Mouse (Mus musculus) G1E-ER4 (cell line): ENCODE data around the gene Wdr73. TPM values are rescaled to one million over a fixed set of nuclear protein-coding genes. Genes with fewer than 3 reads are reported as not detected.

Experiments
- GATA1 ChIP-seq: IDR thresholded peaks from one replicate; pipeline ENCODE4 v1.8.0; 2012; ENCODE audit warnings: low read length, inconsistent platforms
- polyA plus RNA-seq: library from polyadenylated mRNA; stranded (reverse); fragments of >175 nt; gene quantifications from 2 replicates; pipeline ENCODE4 v1.2.3, GENCODE M21; 2012

Wdr73 gene
- polyA plus RNA-seq, 1 experiment: 20.3 TPM

DNA sequence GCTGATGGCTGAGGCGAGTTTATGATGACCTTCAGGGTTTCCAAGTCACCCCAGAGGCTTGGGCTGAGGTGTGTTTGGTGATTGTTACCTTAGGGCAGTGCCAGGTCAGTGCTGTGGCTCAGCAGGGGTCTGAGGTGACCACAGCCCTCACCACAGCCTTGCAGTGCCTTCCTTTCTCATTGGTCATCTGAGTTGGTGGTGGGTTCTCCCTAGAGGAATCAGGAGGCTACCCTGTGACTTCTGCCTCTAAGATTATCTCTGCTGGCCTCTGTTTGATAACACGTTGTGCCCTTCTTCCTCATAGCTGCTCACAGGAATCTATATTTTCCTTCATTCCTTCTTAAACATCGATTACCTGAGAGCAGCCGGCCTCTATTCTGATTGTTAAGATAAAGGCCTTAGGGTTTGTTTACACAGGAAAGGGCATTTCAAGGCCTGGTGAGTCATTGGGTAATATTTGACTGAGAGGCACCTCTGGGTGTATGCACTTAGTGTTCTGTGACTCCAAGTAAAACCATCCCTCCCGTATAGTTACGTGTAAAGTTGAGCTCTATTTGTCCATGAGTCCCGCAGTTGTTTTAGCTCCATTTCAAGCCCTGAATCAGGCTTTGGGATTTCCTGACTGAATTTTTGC, 34.4 kb downstream of the Wdr73 start:
- TF ChIP-seq GATA1: no peak

DNA sequence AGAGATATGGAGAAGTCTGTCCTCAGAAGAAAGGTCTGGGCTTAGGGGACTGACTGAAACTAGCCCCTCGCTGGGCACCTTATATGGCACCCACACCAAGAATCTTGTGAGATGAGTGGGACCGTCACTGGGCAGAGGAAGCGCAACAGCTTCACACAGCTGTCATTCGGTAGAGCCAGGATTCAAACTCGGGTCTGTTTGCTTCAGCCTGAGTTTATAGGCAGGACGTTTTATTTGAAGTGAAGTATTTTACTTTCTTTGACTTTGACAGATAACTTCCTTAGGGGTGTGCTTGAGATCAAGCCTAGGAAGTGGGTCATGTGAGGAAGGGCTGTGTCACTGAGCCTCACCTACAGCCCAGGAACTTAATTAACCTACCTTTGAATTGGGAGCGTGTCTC, 35.5 kb downstream of the Wdr73 start:
- no peak for TF ChIP-seq GATA1

DNA sequence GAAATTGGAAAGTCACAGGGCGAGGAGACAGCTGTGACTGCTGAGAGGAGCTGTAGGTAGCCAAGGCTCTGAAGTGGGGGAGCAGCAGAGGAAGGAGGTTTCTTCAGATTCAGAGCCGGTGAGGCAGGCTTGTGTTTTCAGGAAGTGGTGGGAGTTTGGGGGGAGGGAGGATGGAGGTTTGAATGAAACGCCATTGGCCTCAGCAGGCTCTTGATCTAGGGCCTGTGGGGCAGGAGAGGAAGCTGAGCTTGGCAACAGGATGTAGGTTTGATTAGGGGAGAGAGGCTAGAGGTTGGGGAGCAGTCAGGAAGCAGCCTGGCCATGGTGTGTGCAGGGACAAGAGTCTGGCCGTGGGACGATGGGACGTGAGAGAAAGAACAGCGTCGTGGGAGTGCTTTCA, 36.2 kb downstream of the Wdr73 start:
- TF ChIP-seq GATA1: no peak

DNA sequence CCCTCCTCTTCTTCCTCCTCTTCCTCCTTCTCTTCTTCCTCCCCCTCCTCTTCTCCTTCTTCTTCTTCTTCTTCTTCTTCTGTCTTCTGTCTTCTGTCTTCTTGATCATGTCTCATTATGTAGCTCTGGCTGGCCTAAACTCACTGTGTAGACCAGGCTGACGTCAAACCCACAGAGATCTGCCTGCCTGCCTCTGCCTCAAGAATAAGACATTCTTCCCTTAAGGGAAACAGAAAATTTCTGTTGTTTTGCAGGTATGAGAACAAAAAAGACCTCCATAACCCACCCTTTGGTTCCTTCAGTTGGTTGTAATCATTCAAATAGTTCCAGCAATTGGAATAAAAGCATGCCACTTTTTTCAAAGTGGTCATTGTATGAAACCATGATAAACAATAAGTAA, 36.9 kb downstream of the Wdr73 start:
- TF ChIP-seq GATA1: no peak

DNA sequence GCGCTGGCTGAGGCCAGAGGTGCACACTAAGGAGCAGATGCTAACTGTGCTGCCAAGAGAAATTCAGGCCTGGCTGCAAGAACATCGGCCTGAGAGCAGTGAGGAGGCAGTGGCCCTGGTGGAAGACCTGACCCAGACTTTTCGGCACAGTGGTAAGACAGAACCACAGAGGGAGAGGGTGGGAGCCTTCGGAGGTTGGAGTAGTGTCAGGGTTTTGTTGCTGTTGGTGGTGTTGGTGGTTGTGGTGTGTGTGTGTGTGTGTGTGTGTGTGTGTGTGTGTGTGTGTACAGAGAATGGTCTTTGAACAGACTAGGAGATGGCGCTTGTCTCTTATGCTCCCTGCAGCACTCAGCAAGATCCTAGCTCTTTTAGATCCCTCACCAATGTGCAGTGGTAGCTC, 37.5 kb downstream of the Wdr73 start:
- no peak for TF ChIP-seq GATA1

DNA sequence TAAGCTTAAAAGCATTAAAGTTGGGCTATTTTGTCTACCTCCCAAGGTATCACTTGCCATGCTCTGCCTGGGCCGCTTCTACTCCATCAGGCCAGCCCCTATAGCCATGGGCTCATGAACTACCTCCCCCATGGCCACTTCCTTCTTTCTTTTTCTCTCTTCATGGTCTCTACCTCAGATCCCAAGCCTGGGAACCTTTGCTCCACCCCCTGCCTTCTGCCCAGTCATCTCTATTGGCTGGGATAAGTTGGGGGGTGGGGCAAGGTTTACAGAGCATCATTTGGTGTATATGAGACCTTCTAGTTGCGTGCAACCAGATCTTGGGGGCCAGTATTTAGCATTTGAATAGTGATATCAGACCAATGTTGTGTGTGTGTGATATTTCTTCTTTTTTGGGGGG, 38.6 kb downstream of the Wdr73 start:
- TF ChIP-seq GATA1: no peak

DNA sequence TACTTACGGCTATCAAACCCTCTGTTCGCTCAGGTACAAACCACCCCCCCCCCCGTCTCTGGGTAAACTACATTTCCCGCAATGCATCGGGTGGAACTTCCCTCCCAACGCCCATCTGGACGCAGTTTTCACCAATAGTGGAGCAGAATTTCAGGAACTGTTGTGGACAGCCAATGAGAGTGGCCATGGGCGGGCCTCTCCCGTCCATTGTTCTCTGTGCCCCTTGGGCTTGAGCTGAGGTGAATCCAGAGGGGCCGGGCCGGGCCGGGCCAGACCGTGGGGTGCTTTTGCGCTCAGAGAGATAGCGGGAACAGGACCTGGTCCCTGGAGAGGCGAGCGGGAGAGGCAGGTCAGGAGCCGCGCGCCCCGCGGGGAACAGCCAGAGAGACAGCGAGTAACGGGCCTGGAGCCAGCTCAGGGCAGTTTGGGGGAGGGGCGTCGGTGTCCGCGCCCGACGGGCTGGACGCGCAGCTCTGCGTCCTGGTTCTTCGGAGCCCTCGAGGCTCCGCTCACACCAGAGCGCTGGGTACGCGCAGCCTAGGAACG, 40.3 kb downstream of the Wdr73 start, which contains the start of gene Zscan2:
Gene Zscan2 (plus strand): TSS at position 192 of the 546 bp plus-strand sequence.
- TF ChIP-seq GATA1: no peak

DNA sequence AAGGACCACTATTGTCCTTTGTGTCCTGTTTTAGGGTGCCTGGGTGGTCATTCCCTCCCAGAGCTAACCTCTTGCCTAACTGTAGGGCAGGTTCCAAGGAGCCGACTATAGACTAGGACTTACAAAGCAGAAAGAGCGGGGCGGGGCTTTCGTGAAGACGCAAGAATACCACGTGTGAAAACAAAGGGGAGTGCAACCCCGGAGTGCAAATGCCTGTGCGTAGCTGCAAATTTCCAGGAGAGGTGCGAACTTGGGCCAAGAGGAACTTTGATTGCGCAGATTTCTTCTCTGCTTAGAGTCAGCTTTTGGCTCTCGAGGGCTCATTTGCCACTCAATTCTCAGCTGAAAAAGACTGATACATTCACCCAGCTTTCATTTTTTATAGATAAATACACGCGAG, 40.8 kb downstream of the Wdr73 start:
- TF ChIP-seq GATA1: no peak

DNA sequence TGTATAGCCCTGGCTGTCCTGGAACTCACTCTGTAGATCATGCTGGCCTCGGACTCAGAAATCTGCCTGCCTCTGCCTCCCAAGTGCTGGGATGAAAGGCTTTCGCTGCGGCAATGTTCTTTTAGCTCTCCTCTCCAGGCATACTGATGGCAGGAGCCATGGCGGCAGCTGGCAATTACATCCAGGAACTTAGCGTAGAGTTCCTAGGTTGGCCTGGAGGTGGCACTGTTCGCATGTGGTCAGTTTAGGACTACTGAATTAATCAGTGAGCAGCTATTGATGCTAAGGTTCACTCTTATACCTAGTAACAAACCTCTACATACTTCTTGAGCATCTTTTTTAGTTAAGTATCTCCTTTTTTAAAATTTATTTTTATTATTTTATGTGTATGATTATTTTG, 43.9 kb downstream of the Wdr73 start:
- no peak for TF ChIP-seq GATA1

DNA sequence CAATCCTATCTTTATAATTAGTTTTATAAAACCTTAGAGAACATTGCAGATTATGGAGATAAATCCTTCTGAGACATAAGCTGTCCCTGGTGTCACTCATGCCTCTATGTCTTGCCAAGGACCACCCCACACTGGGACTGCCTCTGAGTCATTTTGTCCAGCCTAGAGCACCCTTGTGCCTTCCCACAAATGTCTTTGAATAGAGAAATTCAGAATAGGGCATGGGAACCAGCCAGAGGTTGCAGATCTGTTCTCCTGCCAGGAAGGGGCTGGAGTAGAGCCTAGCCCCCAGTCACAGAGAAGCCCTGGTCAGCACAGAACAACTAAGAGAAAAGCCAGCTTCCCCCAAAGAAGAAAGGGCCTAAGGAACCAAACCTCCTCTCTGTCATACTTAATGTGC, 45.8 kb downstream of the Wdr73 start:
- TF ChIP-seq GATA1: no peak

DNA sequence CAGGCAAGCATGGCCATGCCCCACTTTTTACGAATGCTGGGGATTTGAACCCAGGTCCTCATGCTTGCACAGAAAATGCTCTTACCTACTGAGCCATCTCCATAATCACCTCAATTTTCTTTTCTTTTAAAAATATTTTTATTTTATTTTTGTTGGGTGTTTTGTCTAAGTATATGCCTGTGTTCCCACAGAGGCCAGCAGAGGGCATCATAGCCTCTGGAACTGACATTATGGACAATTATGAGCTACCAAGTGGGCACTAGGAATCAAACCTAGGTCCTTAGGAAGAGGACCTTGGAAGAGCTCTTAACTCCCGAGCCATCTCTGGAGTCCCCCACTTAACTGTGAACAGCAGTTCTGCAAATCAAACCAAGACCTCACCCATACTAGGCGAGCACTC, 47.9 kb downstream of the Wdr73 start:
- TF ChIP-seq GATA1: no peak

DNA sequence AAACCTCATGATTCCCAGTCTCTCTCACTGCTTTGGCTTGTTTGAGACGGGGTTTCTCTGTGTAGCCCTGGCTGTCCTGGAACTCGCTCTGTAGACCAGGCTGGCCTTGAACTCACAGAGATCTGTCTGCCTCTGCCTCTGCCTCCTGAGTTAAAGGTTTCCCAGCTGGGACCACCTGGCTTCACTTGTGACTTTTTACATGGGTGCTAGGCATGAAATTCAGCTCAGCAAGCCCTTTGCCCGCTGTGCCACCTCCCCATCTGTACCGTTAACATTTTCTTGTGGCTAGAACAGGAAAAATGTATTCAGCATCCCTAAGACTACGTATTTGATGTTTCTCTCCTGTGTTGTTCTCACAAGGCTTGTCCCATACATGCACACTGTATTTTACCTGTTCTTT, 50.5 kb downstream of the Wdr73 start:
- no peak for TF ChIP-seq GATA1

DNA sequence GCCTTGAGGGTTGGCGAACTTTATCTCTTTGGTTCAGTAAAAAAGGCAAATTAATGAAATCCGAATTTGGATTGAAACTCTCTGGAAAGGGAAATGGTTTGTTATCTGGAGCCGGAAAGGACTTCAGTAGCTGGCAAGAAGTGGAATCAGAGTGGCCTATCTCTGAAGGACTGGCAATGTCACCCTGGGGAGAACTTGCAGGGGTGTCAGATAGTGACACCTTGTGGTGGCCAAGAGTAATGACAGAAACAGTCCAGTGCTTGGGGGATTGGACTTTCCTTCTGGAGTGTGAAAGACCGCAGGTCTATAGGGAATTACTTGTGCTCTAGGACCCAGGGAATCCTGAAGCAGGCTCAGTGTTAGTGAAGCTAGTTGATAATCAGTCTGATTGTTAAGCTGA, 51.4 kb downstream of the Wdr73 start:
- TF ChIP-seq GATA1: no peak

DNA sequence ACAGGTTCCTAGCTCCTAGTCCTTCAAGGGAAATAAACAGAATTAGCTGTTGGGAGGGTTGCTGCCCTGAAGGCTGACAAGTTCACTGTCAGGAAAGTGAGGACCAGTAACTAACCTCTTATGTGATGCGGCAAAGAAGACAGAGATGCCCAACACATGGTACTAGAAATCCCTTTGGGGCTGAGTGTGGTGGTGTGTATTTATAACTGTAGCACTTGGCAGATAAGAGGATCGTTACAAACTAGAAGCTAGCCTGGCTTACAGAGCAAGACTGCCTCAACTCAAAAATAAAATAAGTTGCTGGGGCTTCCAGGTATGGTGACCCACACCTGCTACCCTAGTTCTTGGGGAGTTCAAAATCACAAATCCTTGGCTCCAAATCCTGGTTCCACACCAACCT, 51.8 kb downstream of the Wdr73 start:
- TF ChIP-seq GATA1: no peak

DNA sequence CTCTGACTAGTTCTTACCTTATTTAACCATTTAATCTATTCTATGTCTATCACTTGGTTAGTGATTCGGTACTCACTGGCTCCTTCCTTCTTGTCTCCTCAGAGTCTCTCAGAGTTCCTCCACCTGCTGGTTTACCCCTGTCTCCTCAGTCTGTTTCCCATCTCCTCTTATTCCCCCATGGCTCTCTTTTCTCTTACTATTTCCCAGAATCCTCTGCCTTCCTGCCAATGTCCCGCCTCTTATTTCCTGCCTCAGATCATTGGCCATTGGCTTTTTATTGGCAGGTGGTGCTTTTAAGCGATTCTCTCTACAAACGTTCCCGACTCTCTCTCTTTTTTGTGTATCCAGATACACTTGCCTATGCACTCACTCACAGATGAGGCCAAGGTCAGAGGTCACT, 54.4 kb downstream of the Wdr73 start:
- TF ChIP-seq GATA1: no peak

DNA sequence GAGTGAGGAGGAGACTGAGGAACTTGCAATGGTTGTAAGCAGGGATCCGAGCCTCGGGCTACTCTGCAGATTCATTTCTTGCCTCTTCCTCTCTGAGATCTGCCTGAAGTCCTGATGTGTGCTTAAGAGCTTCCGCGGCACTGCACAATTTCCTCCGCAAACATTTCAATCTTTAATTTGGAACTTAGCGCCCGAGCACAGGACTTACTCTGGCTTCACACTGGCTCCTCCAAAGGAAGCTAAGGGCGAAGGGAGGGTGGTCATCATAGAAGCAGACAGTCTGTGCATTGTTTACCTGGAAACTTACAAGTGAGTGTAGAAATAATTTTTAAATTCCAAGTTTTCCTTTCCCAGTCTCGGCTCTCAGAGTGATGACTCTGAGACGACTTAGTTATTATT, 54.8 kb downstream of the Wdr73 start:
- no peak for TF ChIP-seq GATA1

DNA sequence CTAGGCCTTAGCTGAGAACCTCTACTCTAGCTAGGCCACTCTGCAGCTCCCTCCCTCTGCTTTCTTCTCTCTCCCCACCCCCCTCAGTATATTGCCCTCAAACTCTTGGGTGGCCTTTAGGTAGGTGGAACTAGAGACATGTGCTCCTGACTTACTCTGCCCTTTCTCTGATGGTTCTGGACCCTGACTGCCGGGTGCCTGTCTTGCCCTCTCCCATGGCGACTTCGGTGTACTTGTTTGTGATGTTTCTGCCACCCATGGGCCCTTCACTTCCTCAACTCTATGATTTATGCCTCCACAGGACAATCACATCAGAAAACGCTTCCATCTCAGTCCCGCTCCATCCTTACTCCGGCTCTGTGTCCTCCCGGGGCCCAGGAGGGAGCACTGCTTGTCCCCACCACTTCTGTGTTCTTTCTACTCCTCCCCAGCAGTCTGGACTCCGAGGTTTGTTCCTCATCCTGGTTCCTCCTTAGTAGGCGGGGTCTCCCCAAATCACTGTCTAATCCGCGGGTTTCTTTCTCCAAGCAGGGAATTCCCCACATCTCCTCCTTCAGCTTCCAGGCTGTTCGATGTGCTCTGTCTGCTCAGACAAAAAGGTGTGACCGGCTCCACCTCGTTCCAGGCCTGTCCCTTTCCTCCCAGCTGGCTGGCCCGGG, 55.3 kb downstream of the Wdr73 start:
- no peak for TF ChIP-seq GATA1
